Mouse (Mus musculus) ES-E14 (cell line): Measurements from ENCODE around the gene Tmem200a. TPM values are rescaled to one million over a fixed set of nuclear protein-coding genes. Genes with fewer than 3 reads are reported as not detected.

ENCODE experiments used
- DNase-seq: peaks from one replicate; pipeline ENCODE4 v3.0.0-alpha.2; 2013; ENCODE audit warnings: low read depth, low spot score
- H3K27ac ChIP-seq: 2 replicates; pipeline ENCODE4 v1.5.1; 2012; ENCODE audit warnings: low read depth, mild to moderate bottlenecking, low read length, moderate library complexity, mixed read lengths; ENCODE audit not compliant: poor library complexity, insufficient read depth, severe bottlenecking
- H3K36me3 ChIP-seq: 2 replicates; pipeline ENCODE4 v1.6.1; 2012; ENCODE audit warnings: mild to moderate bottlenecking, low read length, moderate library complexity, mixed read lengths; ENCODE audit not compliant: control insufficient read depth, poor library complexity, insufficient read depth, severe bottlenecking
- H3K4me1 ChIP-seq, 2 experiments: fragments of 150-350 bp in 1 of 2; sonication (generic) in 1 of 2; 2 replicates each; pipeline ENCODE4 v1.6.1; 2012; ENCODE audit warnings: low read length in 2 of 2, mild to moderate bottlenecking in 1 of 2, mixed read lengths in 1 of 2; ENCODE audit not compliant: control insufficient read depth in 2 of 2, insufficient read depth in 2 of 2, poor library complexity in 1 of 2
- H3K4me3 ChIP-seq, 2 experiments: fragments of 150-350 bp in 1 of 2; sonication (generic) in 1 of 2; 2 replicates each; pipeline ENCODE4 v1.5.1; 2012; ENCODE audit warnings: low read length in 2 of 2, low read depth in 1 of 2, mild to moderate bottlenecking in 1 of 2, mixed read lengths in 1 of 2; ENCODE audit not compliant: insufficient read depth in 1 of 2, poor library complexity in 1 of 2, severe bottlenecking in 1 of 2
- H3K9ac ChIP-seq: 2 replicates; pipeline ENCODE4 v1.6.1; 2012; ENCODE audit warnings: low read depth, mild to moderate bottlenecking, low read length, mixed read lengths; ENCODE audit not compliant: poor library complexity, insufficient read depth, severe bottlenecking
- H3K9me3 ChIP-seq: fragments of 150-350 bp; sonication (generic); 2 replicates; pipeline ENCODE4 v1.6.1; 2012; ENCODE audit warnings: low read depth, mild to moderate bottlenecking, low read length; ENCODE audit not compliant: control insufficient read depth, insufficient read depth
- CHD2 ChIP-seq: IDR thresholded peaks from 2 replicates; pipeline ENCODE4 v1.6.1; 2014; ENCODE audit warnings: mild to moderate bottlenecking, low read depth, low read length, inconsistent platforms
- HCFC1 ChIP-seq: IDR thresholded peaks from 2 replicates; pipeline ENCODE4 v1.6.1; 2012; ENCODE audit warnings: low read length, inconsistent platforms, borderline replicate concordance; ENCODE audit not compliant: insufficient read depth
- MAFK ChIP-seq: IDR thresholded peaks from 2 replicates; pipeline ENCODE4 v1.6.1; 2014; ENCODE audit warnings: mild to moderate bottlenecking, low read depth, low read length, inconsistent platforms; ENCODE audit not compliant: insufficient read depth
- ZC3H11A ChIP-seq: IDR thresholded peaks from 2 replicates; pipeline ENCODE4 v1.6.1; 2012; ENCODE audit warnings: low read depth, mild to moderate bottlenecking, inconsistent platforms, low read length, borderline replicate concordance
- ZNF384 ChIP-seq: IDR thresholded peaks from 2 replicates; pipeline ENCODE4 v1.6.1; 2012; ENCODE audit warnings: low read depth, low read length, inconsistent platforms
- in situ Hi-C, 2 experiments: fragments of 600-800 bp; cut with MboI; formaldehyde crosslinking; loops; one replicate each; pipeline ENCODE4 v1.15.1; 2025; ENCODE audit warnings: low sequenced_read_pairs in 2 of 2, inconsistent platforms in 1 of 2; ENCODE audit not compliant: unreplicated experiment in 2 of 2
- total RNA-seq: library from RNA; depleted of rRNA; stranded (reverse); fragments of 300-350 nt; gene quantifications from 2 replicates; pipeline ENCODE4 v1.2.3, GENCODE M21; 2012

Tmem200a gene
- total RNA-seq, 1 experiment = 1.9 TPM

- H3K4me1 ChIP-seq = no peaks in the 10 kb centered on the region
- H3K9me3 ChIP-seq = no peaks in the 10 kb centered on the region
- TF ChIP-seq CHD2 (no peak), ZNF384 (no peak), HCFC1 (no peak), ZC3H11A (no peak), MAFK (no peak)
- in situ Hi-C loops = no loop called here
- no peak overlapping the region for H3K4me3 ChIP-seq
- no peak overlapping the region for H3K9ac ChIP-seq
- no peak overlapping the region for H3K27ac ChIP-seq
- DNase-seq = no peak
- H3K36me3 ChIP-seq = no peaks in the 10 kb centered on the region
These were observed 24.6 kb upstream of the Tmem200a start for GRCm38 (mm10) chr10:26103330-26103982.

DNA sequence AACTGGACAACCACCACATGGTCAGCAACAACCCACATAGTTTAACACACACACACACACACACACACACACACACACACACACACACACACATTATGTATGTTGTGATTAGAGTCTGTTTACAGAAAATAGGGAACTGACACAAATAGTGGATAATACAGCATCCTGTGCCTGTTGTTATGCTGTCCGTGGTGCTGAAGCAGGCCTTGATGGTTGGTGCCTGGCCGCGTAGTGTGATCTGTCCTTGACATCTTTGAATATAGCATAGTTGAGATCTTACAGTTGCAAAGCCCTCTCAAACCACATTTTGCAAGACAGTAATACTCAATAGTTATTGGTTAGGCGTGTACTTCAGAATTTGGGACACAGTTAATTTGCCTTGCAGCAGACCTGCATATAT is 3.2 kb upstream of the Tmem200a start:
- H3K36me3 ChIP-seq = no peaks in the 10 kb centered on the region
- in situ Hi-C loops = loop anchor here in 1 of 2 experiments (25.0 kb wide), 1 partner anchor 395 kb away; no protein-coding TSS in a partner anchor

GRCm38 (mm10) chr10:26079678-26080077 is 826 bp upstream of the Tmem200a start:
- in situ Hi-C loops = loop anchor here in 1 of 2 experiments (25.0 kb wide), 1 partner anchor 392 kb away; no protein-coding TSS in a partner anchor
- no peak for TF ChIP-seq ZC3H11A
- no peak for TF ChIP-seq ZNF384
- no peak for TF ChIP-seq CHD2
- no peak for TF ChIP-seq HCFC1
- no peak for TF ChIP-seq MAFK
- H3K27ac ChIP-seq = no peak overlapping the region
- no peaks in the 10 kb centered on the region for H3K36me3 ChIP-seq
- H3K4me1 ChIP-seq = no peaks in the 10 kb centered on the region
- no peaks in the 10 kb centered on the region for H3K9me3 ChIP-seq
- DNase-seq = no peak
- H3K4me3 ChIP-seq = no peak overlapping the region
- no peak overlapping the region for H3K9ac ChIP-seq

More for the DNA sequence above, 3.2 kb upstream of the Tmem200a start:
- Histone ChIP-seq H3K9me3 (no peaks in the 10 kb centered on the region), H3K4me3 (no peak overlapping the region), H3K27ac (no peak overlapping the region), H3K4me1 (no peaks in the 10 kb centered on the region), H3K9ac (no peak overlapping the region)
- no peak for TF ChIP-seq ZNF384
- TF ChIP-seq HCFC1 = no peak
- TF ChIP-seq CHD2 = no peak
- no peak for TF ChIP-seq ZC3H11A
- no peak for TF ChIP-seq MAFK
- DNase-seq = no peak

- H3K9ac ChIP-seq = peak within 1 kb of the TSS; percentile 52
- H3K27ac ChIP-seq = no peak within 1 kb of the TSS
- peak within 1 kb of the TSS; percentile 67 to 72 for H3K4me3 ChIP-seq
- H3K36me3 ChIP-seq = no peaks in the 10 kb centered on the region
- no peak for DNase-seq
- no peak for TF ChIP-seq HCFC1
- no peak for TF ChIP-seq MAFK
- TF ChIP-seq CHD2 = no peak
- TF ChIP-seq ZC3H11A = no peak
- no peak for TF ChIP-seq ZNF384
- H3K9me3 ChIP-seq = no peaks in the 10 kb centered on the region
- H3K4me1 ChIP-seq = no peaks in the 10 kb centered on the region
- in situ Hi-C loops = loop anchor here in 1 of 2 experiments (25.0 kb wide), 1 partner anchor 391 kb away; no protein-coding TSS in a partner anchor
These were observed 976 bp downstream of the Tmem200a start, which contains the start of gene Gm9767 for GRCm38 (mm10) chr10:26077671-26078481. TSS of gene Gm9767 (plus strand) at chr10:26078255.
